Mouse (Mus musculus) kidney, embryonic 14.5 days (tissue): ENCODE measurements around the gene Sema4b. TPM values are rescaled to one million over a fixed set of nuclear protein-coding genes. Genes with fewer than 3 reads are reported as not detected.

Experiments used
- ATAC-seq: fragments of 200-750 bp; cut with Nextera tagmentation; 2 replicates; pipeline ENCODE4 v1.8.0; 2017; ENCODE audit warnings: moderate number of reproducible peaks, mild to moderate bottlenecking, moderate TSS enrichment, moderate library complexity; ENCODE audit not compliant: low FRiP score, low TSS enrichment
- H3K27ac ChIP-seq: fragments of 300-500 bp; sonication (generic); 2 replicates; pipeline ENCODE4 v1.5.1; 2014; ENCODE audit warnings: low read depth, mild to moderate bottlenecking, low read length, moderate library complexity, mixed read lengths
- H3K27me3 ChIP-seq: fragments of 300-500 bp; sonication (generic); 2 replicates; pipeline ENCODE4 v1.6.1; 2014; ENCODE audit warnings: mild to moderate bottlenecking, low read length; ENCODE audit not compliant: control insufficient read depth, insufficient read depth
- H3K36me3 ChIP-seq: fragments of 300-500 bp; sonication (generic); 2 replicates; pipeline ENCODE4 v1.6.1; 2014; ENCODE audit warnings: low read length, mixed read lengths; ENCODE audit not compliant: control insufficient read depth, insufficient read depth
- H3K4me1 ChIP-seq: fragments of 300-500 bp; sonication (generic); 2 replicates; pipeline ENCODE4 v1.6.1; 2014; ENCODE audit warnings: low read length, mixed read lengths; ENCODE audit not compliant: control insufficient read depth, insufficient read depth
- H3K4me2 ChIP-seq: fragments of 300-500 bp; sonication (generic); replicated peaks from 2 replicates; pipeline ENCODE4 v1.6.1; 2014; ENCODE audit warnings: low read depth, mild to moderate bottlenecking, low read length
- H3K4me3 ChIP-seq: fragments of 300-500 bp; sonication (generic); 2 replicates; pipeline ENCODE4 v1.5.1; 2014; ENCODE audit warnings: mild to moderate bottlenecking, low read length
- H3K9ac ChIP-seq: fragments of 300-500 bp; sonication (generic); 2 replicates; pipeline ENCODE4 v1.6.1; 2014; ENCODE audit warnings: low read depth, mild to moderate bottlenecking, low read length, moderate library complexity
- H3K9me3 ChIP-seq: fragments of 300-500 bp; sonication (generic); 2 replicates; pipeline ENCODE4 v1.6.1; 2016; ENCODE audit warnings: low read length; ENCODE audit not compliant: control insufficient read depth
- WGBS: fragments of 180-500 bp; shearing (Covaris S2); extraction: QIAGEN DNeasy Blood & Tissue Kit; methylation state at CpG from one replicate; pipeline ENCODE4 v1.1.7; 2014; 5-methylcytosine and 5-hydroxymethylcytosine counted together
- polyA plus RNA-seq: library from polyadenylated mRNA; unstranded; fragments of >200 nt; fragmentation: Nextera tagmentation; extraction: Ambion mirVana; gene quantifications from 2 replicates; pipeline ENCODE4 v1.2.1, GENCODE M21; 2014

Sema4b gene
- polyA plus RNA-seq, 1 experiment from 2014 or later: 19.9 TPM

DNA sequence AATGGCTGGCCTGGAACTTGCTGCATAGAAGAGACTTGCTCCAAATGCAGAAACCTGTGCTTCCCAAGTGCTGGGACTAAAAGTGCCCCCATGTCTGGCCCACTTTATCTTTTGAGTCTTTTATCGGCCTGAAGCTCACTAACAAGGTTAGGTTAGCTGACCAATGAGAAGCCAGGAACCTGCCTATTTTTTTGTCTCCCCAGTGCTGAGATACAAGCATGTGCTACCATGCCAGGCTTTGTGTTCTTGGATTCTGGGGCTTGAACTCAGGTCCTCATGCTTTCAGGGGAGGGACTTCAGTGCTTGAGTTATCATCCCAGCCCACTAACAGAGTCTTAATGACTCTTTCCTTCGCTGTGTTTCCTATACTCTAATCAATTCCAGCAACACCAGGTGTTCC lies 71.1 kb downstream of the Sema4b start:
- Histone ChIP-seq H3K4me1 (peaks cover 6% of the 10 kb centered on the region), H3K9me3 (no peaks in the 10 kb centered on the region), H3K9ac (no peak overlapping the region), H3K27ac (no peak overlapping the region), H3K27me3 (no peaks in the 10 kb centered on the region), H3K4me3 (no peak overlapping the region), H3K36me3 (no peaks in the 10 kb centered on the region), H3K4me2 (no peak overlapping the region)
- ATAC-seq: no peak
- 78% methylated on average over 2 of the region's 2 CpGs for WGBS

DNA sequence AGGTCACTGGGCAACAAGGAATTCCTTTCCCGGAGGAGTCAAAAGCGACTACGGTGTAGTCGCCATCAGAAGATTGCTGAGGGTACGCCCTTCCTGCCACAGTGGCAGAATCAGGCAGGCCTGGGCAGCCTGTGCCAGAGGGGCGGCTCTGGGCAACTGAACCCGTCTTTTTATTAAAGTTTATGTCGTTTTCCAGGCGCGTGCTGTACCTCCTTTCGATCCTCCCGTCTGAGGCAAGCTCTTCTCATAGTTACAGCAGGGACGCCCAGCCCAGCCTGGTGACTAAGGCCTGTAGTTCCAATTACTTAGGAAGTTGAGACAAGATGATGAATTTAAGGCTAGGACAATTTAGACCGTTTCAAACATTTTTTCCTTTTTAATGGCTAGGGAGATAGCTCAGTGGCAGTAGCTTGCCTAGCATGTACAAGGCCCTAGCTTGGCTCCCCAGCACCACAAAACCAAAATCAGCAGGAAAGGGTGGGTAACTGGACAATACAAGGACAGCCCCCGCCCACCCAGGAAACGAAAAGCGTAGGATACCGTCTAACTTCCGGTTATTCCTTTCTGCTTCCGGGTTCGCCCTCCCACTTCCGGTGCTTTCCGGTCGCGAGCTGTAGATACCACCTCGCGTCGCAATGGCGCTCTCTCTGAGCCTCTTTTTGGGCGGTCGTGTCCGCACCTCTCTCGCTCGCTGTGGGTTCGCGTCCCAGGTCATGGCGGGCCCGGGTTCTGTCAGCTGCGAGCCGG lies 74.2 kb downstream of the Sema4b start, which contains the start of gene Ngrn:
Gene Ngrn (plus strand): TSS at position 591 of the 747 bp plus-strand sequence.
- Histone ChIP-seq H3K27ac (peak within 1 kb of the TSS; percentile 53), H3K36me3 (peaks cover 25% of the 10 kb centered on the region), H3K27me3 (no peaks in the 10 kb centered on the region), H3K4me3 (peak within 1 kb of the TSS; percentile 69), H3K9me3 (no peaks in the 10 kb centered on the region), H3K4me2 (peak within 1 kb of the TSS; percentile 54), H3K4me1 (peaks cover 6% of the 10 kb centered on the region), H3K9ac (peak within 1 kb of the TSS; percentile 72)
- 26% methylated on average over 40 of the region's 40 CpGs for WGBS
- ATAC-seq: peak; percentile 89

GRCm38 (mm10) chr7:80261372-80261990 lies 74.8 kb downstream of the Sema4b start:
- peak overlapping the region; percentile 54 for H3K4me2 ChIP-seq
- peak overlapping the region; percentile 53 for H3K27ac ChIP-seq
- peak overlapping the region; percentile 72 for H3K9ac ChIP-seq
- H3K4me3 ChIP-seq: peak overlapping the region; percentile 69
- H3K36me3 ChIP-seq: peaks cover 32% of the 10 kb centered on the region
- under 1% methylated on average over 32 of the region's 32 CpGs for WGBS
- peaks cover 6% of the 10 kb centered on the region for H3K4me1 ChIP-seq
- H3K27me3 ChIP-seq: no peaks in the 10 kb centered on the region
- H3K9me3 ChIP-seq: no peaks in the 10 kb centered on the region
- peak; percentile 61 for ATAC-seq

DNA sequence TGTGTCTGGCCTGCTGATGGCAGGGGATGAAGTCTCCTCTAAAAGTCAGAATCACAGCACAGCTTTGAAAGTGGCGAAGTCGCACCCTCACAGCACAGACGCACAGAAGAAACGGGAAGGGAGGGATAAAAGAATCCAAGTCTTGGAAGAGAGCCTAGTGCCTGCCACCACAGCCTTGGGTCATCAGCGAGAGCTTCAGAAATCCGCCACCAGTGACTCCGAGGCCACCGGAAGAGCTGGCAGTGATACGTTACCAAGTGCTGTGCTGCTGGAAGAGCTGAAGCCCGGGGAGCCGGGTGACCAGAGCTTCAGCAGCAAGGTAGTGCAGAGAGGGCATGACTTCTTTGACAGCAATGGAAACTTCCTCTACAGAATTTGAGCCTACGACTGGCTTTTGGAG lies 78.0 kb downstream of the Sema4b start:
- peaks cover 6% of the 10 kb centered on the region for H3K4me1 ChIP-seq
- WGBS: 91% methylated on average over 12 of the region's 12 CpGs
- H3K27me3 ChIP-seq: no peaks in the 10 kb centered on the region
- no peak overlapping the region for H3K9ac ChIP-seq
- H3K4me2 ChIP-seq: no peak overlapping the region
- no peak overlapping the region for H3K27ac ChIP-seq
- no peaks in the 10 kb centered on the region for H3K9me3 ChIP-seq
- ATAC-seq: no peak
- no peak overlapping the region for H3K4me3 ChIP-seq
- H3K36me3 ChIP-seq: peaks cover 40% of the 10 kb centered on the region

- Histone ChIP-seq H3K27ac (no peak overlapping the region), H3K36me3 (peaks cover 40% of the 10 kb centered on the region), H3K9ac (no peak overlapping the region), H3K4me1 (peaks cover 5% of the 10 kb centered on the region; the same call in 1 of the 2 replicates), H3K27me3 (no peaks in the 10 kb centered on the region), H3K4me2 (no peak overlapping the region), H3K9me3 (no peaks in the 10 kb centered on the region), H3K4me3 (no peak overlapping the region)
- WGBS: 88% methylated on average over 1 of the region's 1 CpGs
- ATAC-seq: no peak
Observed at GRCm38 (mm10) chr7:80267764-80268163, 81.1 kb downstream of the Sema4b start.

DNA sequence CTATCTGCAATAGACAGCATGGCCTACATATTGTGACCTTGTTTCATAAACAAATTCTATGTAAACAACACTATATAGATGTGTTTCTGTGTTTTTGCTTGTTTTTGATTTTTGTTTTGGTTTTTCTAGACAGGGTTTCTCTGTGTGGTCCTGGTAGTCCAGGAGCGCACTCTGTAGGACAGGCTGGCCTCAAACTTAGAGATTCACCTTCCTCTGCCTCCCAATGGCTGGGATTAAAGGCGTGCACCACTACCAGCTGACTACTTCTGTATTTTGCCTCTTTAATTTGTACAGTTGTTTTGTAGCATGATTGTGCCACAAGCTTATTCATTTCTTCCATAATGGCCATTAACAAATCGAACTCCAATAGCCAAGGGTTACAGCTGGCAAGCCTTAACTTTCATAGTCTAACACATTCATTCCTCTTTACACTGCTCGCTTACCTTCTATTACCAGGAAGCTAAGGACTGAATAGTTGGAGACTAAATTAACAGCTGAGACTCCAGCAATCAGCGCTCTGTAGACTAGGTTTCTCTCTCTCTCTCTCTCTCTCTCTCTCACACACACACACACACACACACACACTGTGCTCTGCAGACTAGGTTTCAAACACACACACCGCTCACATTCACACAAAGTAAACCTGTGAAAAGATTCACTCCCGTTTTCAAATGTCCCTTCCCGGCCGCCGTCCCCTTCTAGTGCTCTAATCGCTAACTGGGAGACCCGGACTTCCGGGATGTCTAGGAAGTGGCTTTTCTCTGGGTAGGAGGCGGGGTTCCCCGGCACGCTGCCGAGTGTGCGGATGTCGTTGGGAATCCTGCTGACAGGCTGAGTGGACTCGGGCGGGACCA lies 82.5 kb downstream of the Sema4b start, which contains the start of gene Vps33b:
Gene Vps33b (plus strand): TSS at position 753 of the 854 bp plus-strand sequence.
- peak; percentile 88 for ATAC-seq
- 4% methylated on average over 21 of the region's 21 CpGs for WGBS
- Histone ChIP-seq H3K27me3 (no peaks in the 10 kb centered on the region), H3K36me3 (peaks cover 33% of the 10 kb centered on the region), H3K9me3 (peaks cover under 1% of the 10 kb centered on the region), H3K9ac (peak within 1 kb of the TSS; percentile 67), H3K27ac (no peak within 1 kb of the TSS), H3K4me1 (peaks cover 5% of the 10 kb centered on the region; the same call in 1 of the 2 replicates), H3K4me3 (peak within 1 kb of the TSS; percentile 65), H3K4me2 (peak within 1 kb of the TSS; percentile 86)

DNA sequence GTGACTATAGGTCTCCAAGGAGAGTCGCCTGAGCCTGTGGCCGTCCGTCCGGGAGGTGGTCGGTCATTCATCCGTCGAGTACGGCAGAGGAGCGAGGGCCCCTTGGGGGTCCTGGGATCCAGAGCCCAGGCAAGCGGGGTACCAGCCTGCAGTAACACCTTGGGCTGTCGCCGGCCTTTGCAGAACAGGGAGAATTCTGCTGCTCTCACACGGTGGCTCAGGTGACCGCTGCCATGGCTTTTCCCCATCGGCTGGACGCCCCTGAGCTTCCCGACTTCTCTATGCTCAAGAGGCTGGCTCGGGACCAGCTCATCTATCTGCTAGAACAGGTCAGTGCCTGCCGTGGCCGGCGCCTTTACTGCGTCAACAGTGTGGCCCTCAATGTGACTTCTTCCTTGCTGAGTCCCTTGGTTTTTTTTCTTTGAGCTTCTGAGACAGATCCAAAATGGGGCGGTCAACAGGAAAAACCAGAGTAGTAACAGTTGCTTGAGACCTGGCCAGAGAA lies 83.2 kb downstream of the Sema4b start:
- Histone ChIP-seq H3K27ac (no peak overlapping the region), H3K9ac (peak overlapping the region; percentile 67), H3K27me3 (no peaks in the 10 kb centered on the region), H3K4me1 (peaks cover 5% of the 10 kb centered on the region; the same call in 1 of the 2 replicates), H3K4me3 (peak overlapping the region; percentile 65), H3K36me3 (peaks cover 33% of the 10 kb centered on the region), H3K4me2 (peak overlapping the region; percentile 86), H3K9me3 (peaks cover 8% of the 10 kb centered on the region)
- under 1% methylated on average over 23 of the region's 23 CpGs for WGBS
- ATAC-seq: peak; percentile 68; the same call in 1 of the 2 replicates

DNA sequence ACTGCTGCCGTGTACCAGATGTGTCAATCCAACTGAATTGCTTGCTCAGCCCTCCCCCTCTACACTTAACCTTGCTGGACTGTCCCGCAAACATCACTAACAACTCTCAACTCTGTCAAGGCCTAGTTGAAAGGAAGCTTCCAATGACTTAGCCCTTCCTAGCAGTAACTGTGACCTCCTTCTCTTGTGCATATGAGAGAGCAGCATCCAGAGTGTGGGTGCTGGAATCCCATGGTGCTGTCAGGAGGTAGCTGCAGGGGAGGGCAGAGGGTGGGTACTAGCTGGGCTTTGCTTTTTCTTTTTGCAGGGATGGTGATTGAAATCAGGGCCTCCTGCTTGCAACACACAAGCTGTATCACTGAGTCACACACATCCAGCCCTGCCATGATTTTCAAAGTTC lies 86.8 kb downstream of the Sema4b start:
- no peak overlapping the region for H3K4me3 ChIP-seq

More for the DNA sequence above, 86.8 kb downstream of the Sema4b start:
- Histone ChIP-seq H3K27me3 (no peaks in the 10 kb centered on the region), H3K4me1 (peaks cover 5% of the 10 kb centered on the region; the same call in 1 of the 2 replicates), H3K4me2 (no peak overlapping the region), H3K9me3 (peaks cover 12% of the 10 kb centered on the region), H3K9ac (no peak overlapping the region), H3K27ac (no peak overlapping the region), H3K36me3 (peaks cover 37% of the 10 kb centered on the region)
- 90% methylated on average over 2 of the region's 2 CpGs for WGBS
- ATAC-seq: no peak
